Mouse (Mus musculus) heart, postnatal 10 days (tissue): ENCODE data around the gene Mitd1. TPM values are rescaled to one million over a fixed set of nuclear protein-coding genes. Genes with fewer than 3 reads are reported as not detected.

Source experiments
- DNase-seq, 2 experiments: peaks; one replicate each; pipeline ENCODE4 v3.0.0; 2021
- intact Hi-C: fragments of 180-260 bp; cut with DNase I; formaldehyde crosslinking; loops from one replicate; pipeline ENCODE4 v1.15.1; 2025
- total RNA-seq, 2 experiments: library from RNA; stranded (reverse); gene quantifications; 2 replicates each; pipeline ENCODE4 v1.2.3; 2021

Mitd1 gene
- total RNA-seq, 2 experiments from 2014 or later, result 6.1 to 8.9 TPM

GRCm38 (mm10) chr1:37868640-37869039 lies 21.6 kb downstream of the Mitd1 start:
- no peak for DNase-seq
- intact Hi-C loops, result no loop called here

GRCm38 (mm10) chr1:37867684-37868322 lies 22.4 kb downstream of the Mitd1 start:
- DNase-seq, result no peak
- intact Hi-C loops, result loop anchor here (1.0 kb wide), 1 partner anchor 190 kb away; no protein-coding TSS in a partner anchor

GRCm38 (mm10) chr1:37867056-37867455 lies 23.2 kb downstream of the Mitd1 start:
- intact Hi-C loops, result loop anchor here (1.0 kb wide), 1 partner anchor 189 kb away; no protein-coding TSS in a partner anchor

GRCm38 (mm10) chr1:37866286-37866685 lies 23.9 kb downstream of the Mitd1 start, which contains the start of gene Tsga10:
Tsga10 (minus strand) TSS chr1:37866429.
- intact Hi-C loops, result no loop called here
- DNase-seq, result no peak

More at GRCm38 (mm10) chr1:37867056-37867455, 23.2 kb downstream of the Mitd1 start:
- peak; percentile 26 to 56 for DNase-seq

GRCm38 (mm10) chr1:37865401-37866215 lies 24.6 kb downstream of the Mitd1 start:
- peak in 1 of 2 experiments; percentile 27 for DNase-seq
- intact Hi-C loops, result loop anchor here (2.0 kb wide), 1 partner anchor 25 kb away; the partner anchor contains the start of genes Mitd1 and Mrpl30

GRCm38 (mm10) chr1:37864511-37865400 lies 25.5 kb downstream of the Mitd1 start:
- intact Hi-C loops, result loop anchor here (2.0 to 5.0 kb wide), 2 partner anchors 26 to 432 kb away; partner anchors contain the start of genes Coa5, Mitd1, Mrpl30 and Unc50
- DNase-seq, result peak; percentile 99 to 100

- intact Hi-C loops, result no loop called here
Measured at GRCm38 (mm10) chr1:37850696-37851095, 39.5 kb downstream of the Mitd1 start.

GRCm38 (mm10) chr1:37846878-37847277 lies 43.3 kb downstream of the Mitd1 start:
- intact Hi-C loops, result no loop called here
- no peak for DNase-seq

More at GRCm38 (mm10) chr1:37850696-37851095, 39.5 kb downstream of the Mitd1 start:
- DNase-seq, result no peak

- DNase-seq, result no peak
- intact Hi-C loops, result no loop called here
Measured at GRCm38 (mm10) chr1:37831681-37832080, 58.5 kb downstream of the Mitd1 start.

Other genes starting within 250 kb of the Mitd1 start
- 1 to 10 TPM in 1 of 2 experiments, under 1 TPM in 1; 0.98 to 1.0 TPM for gene 2010300C02Rik, start 170.3 kb downstream of the Mitd1 start, total RNA-seq
- gene Tsga10, start 24.0 kb downstream of the Mitd1 start, total RNA-seq, result 1 to 10 TPM; 3.6 to 3.7 TPM
- gene Lipt1, start 18.7 kb downstream of the Mitd1 start, total RNA-seq, result 10 to 100 TPM in 1 of 2 experiments, 1 to 10 TPM in 1; 8.7 to 10.7 TPM
- 100 to 1,000 TPM; 300 to 315 TPM for gene Mrpl30, start 66 bp upstream of the Mitd1 start, total RNA-seq
- gene Lyg2, start 26.1 kb upstream of the Mitd1 start, total RNA-seq, result not detected
- gene Lyg1, start 67.3 kb upstream of the Mitd1 start, total RNA-seq, result not detected
- gene Txndc9, start 107.5 kb upstream of the Mitd1 start, total RNA-seq, result 10 to 100 TPM; 61.6 to 63.0 TPM
- 10 to 100 TPM; 36.3 to 41.0 TPM for gene Eif5b, start 107.6 kb upstream of the Mitd1 start, total RNA-seq
- 10 to 100 TPM; 17.3 to 20.2 TPM for gene Rev1, start 239.4 kb upstream of the Mitd1 start, total RNA-seq